In the genomic region with DNA sequence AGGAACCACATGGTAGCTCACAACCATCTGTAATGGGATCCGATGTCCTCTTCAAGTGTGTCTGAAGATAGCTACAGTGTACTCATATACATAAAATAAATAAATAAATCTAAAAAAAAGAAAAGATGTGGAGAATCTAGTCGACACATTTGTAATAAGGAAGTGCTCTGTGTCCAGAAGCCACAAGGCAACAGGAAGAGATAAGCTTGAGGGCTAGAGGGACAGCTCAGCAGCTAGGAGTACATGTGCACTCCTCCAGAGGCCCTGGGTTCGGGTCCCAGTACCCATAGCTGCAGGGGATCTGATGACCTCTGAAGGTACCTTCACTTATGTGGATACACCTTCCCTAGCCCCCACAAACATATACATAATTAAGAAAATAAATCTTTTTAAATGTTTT, we compare ENCODE assay signal across 34 mouse cellular contexts. TPM values are rescaled to one million over a fixed set of nuclear protein-coding genes. Genes with fewer than 3 reads are reported as not detected.
"Had no signal": no experiment of that assay in that cellular context is flagged by ENCODE, and none has a peak within 500 bp of the region (broad histone marks: within the 10 kb centered on the region; RNA-seq: fewer than 3 reads in every experiment).

No protein-coding gene starts in this region.

- H3K27ac ChIP-seq: heart, embryonic 10.5 days; hindbrain, embryonic 10.5 days; hindbrain, embryonic 12.5 days; hindbrain, embryonic 14.5 days; intestine, embryonic 15.5 days; kidney, embryonic 15.5 days; kidney, postnatal 0 days; left cerebral cortex, adult 2 months; limb, embryonic 10.5 days; limb, embryonic 12.5 days; liver, embryonic 12.5 days; liver, embryonic 14.5 days had no signal

- H3K27me3 ChIP-seq: intestine, embryonic 15.5 days; kidney, embryonic 15.5 days; limb, embryonic 12.5 days had no signal

- H3K9ac ChIP-seq: heart, embryonic 12.5 days; hindbrain, embryonic 12.5 days; hindbrain, embryonic 14.5 days; intestine, embryonic 15.5 days; kidney, embryonic 15.5 days; limb, embryonic 12.5 days; liver, embryonic 12.5 days; liver, embryonic 14.5 days had no signal

- H3K9me3 ChIP-seq: heart, embryonic 10.5 days; heart, embryonic 12.5 days; hindbrain, embryonic 10.5 days; hindbrain, embryonic 12.5 days; intestine, embryonic 15.5 days; kidney, embryonic 15.5 days; limb, embryonic 10.5 days; liver, embryonic 12.5 days had no signal

- ATAC-seq: hindbrain, embryonic 16.5 days; inflammation-experienced regulatory T-cells, adult 6 months; intestine, embryonic 15.5 days; intestine, postnatal 0 days; liver, embryonic 12.5 days had no signal

- DNase-seq: gastrocnemius, postnatal 14 days; gastrocnemius, postnatal 36 days; heart, adult 18-20 months; heart, postnatal 10 days; heart, postnatal 4 days; kidney, adult 18-20 months; kidney, adult 9 months; kidney, postnatal 14 days; kidney, postnatal 36 days; layer of hippocampus, adult 9-11 months had no signal

- H3K4me3 ChIP-seq: heart, embryonic 10.5 days; heart, embryonic 12.5 days; hindbrain, embryonic 10.5 days; hindbrain, embryonic 12.5 days; intestine, embryonic 15.5 days; kidney, embryonic 15.5 days; left cerebral cortex, adult 2 months; limb, embryonic 10.5 days; limb, embryonic 12.5 days; liver, embryonic 12.5 days had no signal

- H3K36me3 ChIP-seq: heart, embryonic 10.5 days; heart, embryonic 12.5 days; hindbrain, embryonic 10.5 days; hindbrain, embryonic 12.5 days; intestine, embryonic 15.5 days; kidney, embryonic 15.5 days; limb, embryonic 10.5 days; limb, embryonic 12.5 days; liver, embryonic 12.5 days had no signal

- H3K4me1 ChIP-seq: hindbrain, embryonic 10.5 days; intestine, embryonic 15.5 days had no signal

RNA-seq across cellular contexts. Expression of a gene that starts 11.1 kb away (rescaled TPM):
- total RNA-seq: gastrocnemius, adult 18-20 months; gastrocnemius, adult 8-10 months; gastrocnemius, postnatal 14 days; gastrocnemius, postnatal 36 days; heart, adult 18-20 months; heart, adult 8-10 months; heart, postnatal 25 days; heart, postnatal 4 days; liver, adult 2 months had no signal
- polyA plus RNA-seq: heart, embryonic 14.5 days; inflammation-experienced regulatory T-cells, adult 6 months; intestine, postnatal 0 days; large intestine, adult 2 months; limb, embryonic 10.5 days; limb, embryonic 12.5 days; liver, adult 2 months; liver, embryonic 12.5 days; liver, embryonic 14.5 days; liver, embryonic 16.5 days had no signal

RNA-seq across cellular contexts. Expression of a gene that starts 53.1 kb away (rescaled TPM):
- polyA plus RNA-seq: inflammation-experienced regulatory T-cells, adult 6 months had no signal
